In genomic region chr19:4854552-4855469, GRCm38 (mm10) we compare ENCODE assay signal across 8 mouse cellular contexts. TPM values are rescaled to one million over a fixed set of nuclear protein-coding genes. Genes with fewer than 3 reads are reported as not detected.
DNase-seq lines count a peak whose midpoint lies in the region; ATAC-seq lines count a peak whose summit lies in the region.

Gene Ctsf, plus strand, starts transcription at chr19:4855130.

- intact Hi-C loops in left cerebral cortex, postnatal 36 days (cut with DNase I) = no loop called here

- peak within 1 kb of the TSS; percentile 58 for H3K4me3 ChIP-seq in embryonic facial prominence, embryonic 15.5 days (replicated peaks)
- H3K4me3 ChIP-seq in midbrain, embryonic 10.5 days = peak within 1 kb of the TSS; percentile 74

- H3K4me2 ChIP-seq in embryonic facial prominence, embryonic 15.5 days (replicated peaks) = peak within 1 kb of the TSS; percentile 95

- 3% methylated on average over 45 of the region's 45 CpGs for WGBS in embryonic facial prominence, embryonic 15.5 days
- 5% methylated on average over 45 of the region's 45 CpGs for WGBS in midbrain, embryonic 10.5 days

- peak within 1 kb of the TSS; percentile 57 for H3K9ac ChIP-seq in embryonic facial prominence, embryonic 15.5 days

- H3K27ac ChIP-seq in embryonic facial prominence, embryonic 15.5 days (replicated peaks) = no peak within 1 kb of the TSS
- peak within 1 kb of the TSS; percentile 84 for H3K27ac ChIP-seq in midbrain, embryonic 10.5 days (replicated peaks)

- H3K36me3 ChIP-seq in embryonic facial prominence, embryonic 15.5 days = 0 out of 2 replicates have a peak, but pooled peaks cover 7% of the 10 kb centered on the region
- peaks cover 8% of the 10 kb centered on the region for H3K36me3 ChIP-seq in midbrain, embryonic 10.5 days

- H3K4me1 ChIP-seq in embryonic facial prominence, embryonic 15.5 days = peaks cover 7% of the 10 kb centered on the region; the same call in 1 of the 2 replicates
- peaks cover 26% of the 10 kb centered on the region for H3K4me1 ChIP-seq in midbrain, embryonic 10.5 days

- no peaks in the 10 kb centered on the region for H3K9me3 ChIP-seq in embryonic facial prominence, embryonic 15.5 days (replicated peaks)
- H3K9me3 ChIP-seq in midbrain, embryonic 10.5 days (replicated peaks) = no peaks in the 10 kb centered on the region

- H3K27me3 ChIP-seq in embryonic facial prominence, embryonic 15.5 days = no peaks in the 10 kb centered on the region
- peaks cover 13% of the 10 kb centered on the region for H3K27me3 ChIP-seq in midbrain, embryonic 10.5 days (ENCODE audit: low read depth, poor library complexity, severe bottlenecking)

- peak; percentile 60 for DNase-seq in brain, embryonic 18.5 days (ENCODE audit: low read depth, low spot score)
- DNase-seq in heart, adult 18-20 months = peak; percentile 93 to 95
- peak; percentile 91 for DNase-seq in kidney, adult 18-20 months
- DNase-seq in left cerebral cortex, postnatal 36 days (ENCODE audit: low spot score in 2 of 2) = peak; percentile 88 to 90
- peak; percentile 87 for DNase-seq in midbrain, embryonic 10.5 days (ENCODE audit: low spot score)
- peak; percentile 91 for DNase-seq in skeletal muscle tissue, adult 2 months (ENCODE audit: low read depth, low spot score)
- DNase-seq in adipocyte (ENCODE audit: low spot score) = no peak

- ATAC-seq in embryonic facial prominence, embryonic 15.5 days (ENCODE audit: insufficient number of reproducible peaks, low FRiP score, low TSS enrichment, low read depth) = peak; percentile 77; the same call in 1 of the 2 replicates

RNA-seq across cellular contexts. Expression of gene Ctsf, which starts in this region (rescaled TPM):
- 62.7 and 63.9 TPM in 2 replicates for polyA plus RNA-seq in embryonic facial prominence, embryonic 15.5 days (2015; fragmentation: Nextera tagmentation; extraction: Ambion mirVana)
- total RNA-seq in heart, adult 18-20 months (2021) = 10 to 100 TPM; 73.4 to 76.3 TPM
- total RNA-seq in left cerebral cortex, postnatal 36 days (2021) = 100 to 1,000 TPM; 103 to 112 TPM
- 29.8 and 38.4 TPM in 2 replicates for polyA plus RNA-seq in midbrain, embryonic 10.5 days (2016; fragmentation: Nextera tagmentation; extraction: Ambion mirVana)
